Mouse (Mus musculus): ENCODE measurements at regions not wholly inside any gene's neighbourhood (a gene's known extent, or its start where the extent isn't known, plus 50 kb on each side); places are given as distances from the start of the nearest gene placed in this dataset.

GRCm38 (mm10) chr10:72056725-72057124 lies 597.9 kb upstream of the Zwint start:
- Histone ChIP-seq H3K9ac (ENCODE audit: low read depth, poor library complexity, severe bottlenecking) (no peak overlapping the region), H3K4me1 (ENCODE audit: control insufficient read depth, insufficient read depth, low read length) (no peaks in the 10 kb centered on the region), H3K27ac (ENCODE audit: insufficient read depth, low read length) (no peak overlapping the region), H3K27me3 (ENCODE audit: control insufficient read depth, insufficient read depth, low read length, poor library complexity, severe bottlenecking) (no peaks in the 10 kb centered on the region), H3K9me3 (replicated peaks; ENCODE audit: control insufficient read depth, insufficient read depth, low read length, poor library complexity, severe bottlenecking) (peaks cover 2% of the 10 kb centered on the region), H3K36me3 (ENCODE audit: control insufficient read depth, insufficient read depth, low read length, poor library complexity, severe bottlenecking) (no peaks in the 10 kb centered on the region), H3K4me3 (ENCODE audit: low read depth, low read length) (no peak overlapping the region)
- TF ChIP-seq EP300 (IDR thresholded peaks at IDR 0.05; ENCODE audit: insufficient read depth, low read depth, low read length) (no peak), CTCF (IDR thresholded peaks at IDR 0.05; ENCODE audit: low read depth, low read length) (peak; percentile 39)

GRCm38 (mm10) chr10:72071185-72071718 lies 583.4 kb upstream of the Zwint start:
- no peaks in the 10 kb centered on the region for H3K9me3 ChIP-seq (replicated peaks; ENCODE audit: control insufficient read depth, insufficient read depth, low read length, poor library complexity, severe bottlenecking)
- no peak overlapping the region for H3K27ac ChIP-seq (ENCODE audit: insufficient read depth, low read length)
- H3K9ac ChIP-seq (ENCODE audit: low read depth, poor library complexity, severe bottlenecking): no peak overlapping the region
- H3K36me3 ChIP-seq (ENCODE audit: control insufficient read depth, insufficient read depth, low read length, poor library complexity, severe bottlenecking): no peaks in the 10 kb centered on the region
- TF ChIP-seq EP300 (IDR thresholded peaks at IDR 0.05; ENCODE audit: insufficient read depth, low read depth, low read length) (no peak), POLR2A (IDR thresholded peaks at IDR 0.05; ENCODE audit: insufficient read depth, low read length) (no peak), CTCF (IDR thresholded peaks at IDR 0.05; ENCODE audit: low read depth, low read length) (no peak)
- H3K27me3 ChIP-seq (ENCODE audit: control insufficient read depth, insufficient read depth, low read length, poor library complexity, severe bottlenecking): no peaks in the 10 kb centered on the region
- no peaks in the 10 kb centered on the region for H3K4me1 ChIP-seq (ENCODE audit: control insufficient read depth, insufficient read depth, low read length)
- H3K4me3 ChIP-seq (ENCODE audit: low read depth, low read length): no peak overlapping the region

- H3K27me3 ChIP-seq (ENCODE audit: control insufficient read depth, insufficient read depth, low read length, poor library complexity, severe bottlenecking): no peaks in the 10 kb centered on the region
- no peak overlapping the region for H3K27ac ChIP-seq (ENCODE audit: insufficient read depth, low read length)
- H3K36me3 ChIP-seq (ENCODE audit: control insufficient read depth, insufficient read depth, low read length, poor library complexity, severe bottlenecking): no peaks in the 10 kb centered on the region
- H3K9ac ChIP-seq (ENCODE audit: low read depth, poor library complexity, severe bottlenecking): no peak overlapping the region
- H3K4me3 ChIP-seq (ENCODE audit: low read depth, low read length): no peak overlapping the region
- no peaks in the 10 kb centered on the region for H3K4me1 ChIP-seq (ENCODE audit: control insufficient read depth, insufficient read depth, low read length)
- no peaks in the 10 kb centered on the region for H3K9me3 ChIP-seq (replicated peaks; ENCODE audit: control insufficient read depth, insufficient read depth, low read length, poor library complexity, severe bottlenecking)
- TF ChIP-seq CTCF (IDR thresholded peaks at IDR 0.05; ENCODE audit: low read depth, low read length): no peak
- TF ChIP-seq POLR2A (IDR thresholded peaks at IDR 0.05; ENCODE audit: insufficient read depth, low read length): no peak
- TF ChIP-seq EP300 (IDR thresholded peaks at IDR 0.05; ENCODE audit: insufficient read depth, low read depth, low read length): no peak
Measured at GRCm38 (mm10) chr10:72078363-72078762, 576.3 kb upstream of the Zwint start.

- no peak for TF ChIP-seq EP300 (IDR thresholded peaks at IDR 0.05; ENCODE audit: insufficient read depth, low read depth, low read length)
- TF ChIP-seq CTCF (IDR thresholded peaks at IDR 0.05; ENCODE audit: low read depth, low read length): no peak
- no peak for TF ChIP-seq POLR2A (IDR thresholded peaks at IDR 0.05; ENCODE audit: insufficient read depth, low read length)
- H3K27me3 ChIP-seq (ENCODE audit: control insufficient read depth, insufficient read depth, low read length, poor library complexity, severe bottlenecking): no peaks in the 10 kb centered on the region
Measured at GRCm38 (mm10) chr10:72096951-72097350, 557.7 kb upstream of the Zwint start.

GRCm38 (mm10) chr10:72099156-72099812 lies 555.4 kb upstream of the Zwint start:
- Histone ChIP-seq H3K27ac (ENCODE audit: insufficient read depth, low read length) (no peak overlapping the region), H3K4me1 (ENCODE audit: control insufficient read depth, insufficient read depth, low read length) (no peaks in the 10 kb centered on the region), H3K9me3 (replicated peaks; ENCODE audit: control insufficient read depth, insufficient read depth, low read length, poor library complexity, severe bottlenecking) (no peaks in the 10 kb centered on the region), H3K9ac (ENCODE audit: low read depth, poor library complexity, severe bottlenecking) (no peak overlapping the region), H3K36me3 (ENCODE audit: control insufficient read depth, insufficient read depth, low read length, poor library complexity, severe bottlenecking) (no peaks in the 10 kb centered on the region), H3K4me3 (ENCODE audit: low read depth, low read length) (no peak overlapping the region), H3K27me3 (ENCODE audit: control insufficient read depth, insufficient read depth, low read length, poor library complexity, severe bottlenecking) (no peaks in the 10 kb centered on the region)
- TF ChIP-seq CTCF (IDR thresholded peaks at IDR 0.05; ENCODE audit: low read depth, low read length) (no peak), EP300 (IDR thresholded peaks at IDR 0.05; ENCODE audit: insufficient read depth, low read depth, low read length) (no peak), POLR2A (IDR thresholded peaks at IDR 0.05; ENCODE audit: insufficient read depth, low read length) (no peak)

More at GRCm38 (mm10) chr10:72096951-72097350, 557.7 kb upstream of the Zwint start:
- no peak overlapping the region for H3K27ac ChIP-seq (ENCODE audit: insufficient read depth, low read length)
- H3K36me3 ChIP-seq (ENCODE audit: control insufficient read depth, insufficient read depth, low read length, poor library complexity, severe bottlenecking): no peaks in the 10 kb centered on the region
- no peaks in the 10 kb centered on the region for H3K4me1 ChIP-seq (ENCODE audit: control insufficient read depth, insufficient read depth, low read length)
- H3K9me3 ChIP-seq (replicated peaks; ENCODE audit: control insufficient read depth, insufficient read depth, low read length, poor library complexity, severe bottlenecking): no peaks in the 10 kb centered on the region
- no peak overlapping the region for H3K9ac ChIP-seq (ENCODE audit: low read depth, poor library complexity, severe bottlenecking)
- H3K4me3 ChIP-seq (ENCODE audit: low read depth, low read length): no peak overlapping the region

- no peak overlapping the region for H3K4me3 ChIP-seq (ENCODE audit: low read depth, low read length)
Measured at GRCm38 (mm10) chr10:72119447-72119846, 535.2 kb upstream of the Zwint start.

More at GRCm38 (mm10) chr10:72119447-72119846, 535.2 kb upstream of the Zwint start:
- H3K9me3 ChIP-seq (replicated peaks; ENCODE audit: control insufficient read depth, insufficient read depth, low read length, poor library complexity, severe bottlenecking): no peaks in the 10 kb centered on the region
- TF ChIP-seq EP300 (IDR thresholded peaks at IDR 0.05; ENCODE audit: insufficient read depth, low read depth, low read length) (no peak), CTCF (IDR thresholded peaks at IDR 0.05; ENCODE audit: low read depth, low read length) (no peak), POLR2A (IDR thresholded peaks at IDR 0.05; ENCODE audit: insufficient read depth, low read length) (no peak)
- no peaks in the 10 kb centered on the region for H3K4me1 ChIP-seq (ENCODE audit: control insufficient read depth, insufficient read depth, low read length)
- no peaks in the 10 kb centered on the region for H3K27me3 ChIP-seq (ENCODE audit: control insufficient read depth, insufficient read depth, low read length, poor library complexity, severe bottlenecking)
- H3K36me3 ChIP-seq (ENCODE audit: control insufficient read depth, insufficient read depth, low read length, poor library complexity, severe bottlenecking): no peaks in the 10 kb centered on the region
- H3K27ac ChIP-seq (ENCODE audit: insufficient read depth, low read length): no peak overlapping the region
- no peak overlapping the region for H3K9ac ChIP-seq (ENCODE audit: low read depth, poor library complexity, severe bottlenecking)

Measured in ES-Bruce4 (cell line).